Mouse (Mus musculus) intestine, embryonic 15.5 days (tissue): Measurements from ENCODE around the gene Isy1. TPM values are rescaled to one million over a fixed set of nuclear protein-coding genes. Genes with fewer than 3 reads are reported as not detected.
A peak's percentile ranks its signal among the peaks of the same experiment; 100 is the strongest.

Experiments
- ATAC-seq: fragments of 200-750 bp; cut with Nextera tagmentation; 2 replicates; pipeline ENCODE4 v1.8.0; 2017; ENCODE audit warnings: moderate TSS enrichment, moderate library complexity
- H3K27ac ChIP-seq: fragments of 300-500 bp; sonication (generic); 2 replicates; pipeline ENCODE4 v1.5.1; 2015; ENCODE audit warnings: mild to moderate bottlenecking, inconsistent platforms
- H3K27me3 ChIP-seq: fragments of 300-500 bp; sonication (generic); replicated peaks from 2 replicates; pipeline ENCODE4 v1.6.1; 2015; ENCODE audit warnings: inconsistent platforms
- H3K36me3 ChIP-seq: fragments of 300-500 bp; sonication (generic); 2 replicates; pipeline ENCODE4 v1.6.1; 2015; ENCODE audit warnings: inconsistent platforms
- H3K4me1 ChIP-seq: fragments of 300-500 bp; sonication (generic); replicated peaks from 2 replicates; pipeline ENCODE4 v1.6.1; 2015; ENCODE audit warnings: inconsistent platforms
- H3K4me2 ChIP-seq: fragments of 300-500 bp; sonication (generic); replicated peaks from 2 replicates; pipeline ENCODE4 v1.6.1; 2015; ENCODE audit warnings: mild to moderate bottlenecking, inconsistent platforms
- H3K4me3 ChIP-seq: fragments of 300-500 bp; sonication (generic); replicated peaks from 2 replicates; pipeline ENCODE4 v1.5.1; 2015; ENCODE audit warnings: inconsistent platforms
- H3K9ac ChIP-seq: fragments of 300-500 bp; sonication (generic); 2 replicates; pipeline ENCODE4 v1.6.1; 2015; ENCODE audit warnings: inconsistent platforms
- H3K9me3 ChIP-seq: fragments of 300-500 bp; sonication (generic); 2 replicates; pipeline ENCODE4 v1.6.1; 2016; ENCODE audit warnings: inconsistent platforms
- WGBS: fragments of 180-500 bp; shearing (Covaris S2); methylation state at CpG from one replicate; pipeline ENCODE4 v1.1.7; 2015; 5-methylcytosine and 5-hydroxymethylcytosine counted together
- polyA plus RNA-seq: library from polyadenylated mRNA; unstranded; fragments of >200 nt; fragmentation: Nextera tagmentation; extraction: Ambion mirVana; gene quantifications from 2 replicates; pipeline ENCODE4 v1.2.1, GENCODE M21; 2015

Isy1 gene
- polyA plus RNA-seq, 1 experiment from 2014 or later = 58.1 TPM

- Histone ChIP-seq H3K4me2 (no peak overlapping the region), H3K27ac (no peak overlapping the region), H3K4me3 (no peak overlapping the region), H3K9ac (no peak overlapping the region), H3K4me1 (peaks cover 11% of the 10 kb centered on the region; the same call in 1 of the 2 replicates), H3K36me3 (peaks cover 26% of the 10 kb centered on the region), H3K27me3 (no peaks in the 10 kb centered on the region), H3K9me3 (no peaks in the 10 kb centered on the region)
- no peak for ATAC-seq
- 90% methylated on average over 13 of the region's 13 CpGs for WGBS
These were observed 6.6 kb upstream of the Isy1 start for GRCm38 (mm10) chr6:87845031-87845695.

- Histone ChIP-seq H3K9ac (no peak overlapping the region), H3K27ac (no peak overlapping the region), H3K4me2 (no peak overlapping the region), H3K36me3 (peaks cover 26% of the 10 kb centered on the region), H3K27me3 (no peaks in the 10 kb centered on the region), H3K9me3 (no peaks in the 10 kb centered on the region), H3K4me1 (0 out of 2 replicates have a peak, but pooled peaks cover under 1% of the 10 kb centered on the region), H3K4me3 (no peak overlapping the region)
- no peak for ATAC-seq
- WGBS = 18% methylated on average over 1 of the region's 1 CpGs
These were observed 3.7 kb upstream of the Isy1 start for GRCm38 (mm10) chr6:87842254-87842653.

GRCm38 (mm10) chr6:87841635-87842034 is 3.0 kb upstream of the Isy1 start:
- H3K9me3 ChIP-seq = no peaks in the 10 kb centered on the region
- H3K27ac ChIP-seq = no peak overlapping the region
- 74% methylated on average over 8 of the region's 8 CpGs for WGBS
- H3K4me1 ChIP-seq = 0 out of 2 replicates have a peak, but pooled peaks cover 2% of the 10 kb centered on the region
- H3K36me3 ChIP-seq = peaks cover 26% of the 10 kb centered on the region
- H3K9ac ChIP-seq = no peak overlapping the region
- H3K27me3 ChIP-seq = no peaks in the 10 kb centered on the region
- H3K4me2 ChIP-seq = no peak overlapping the region
- no peak overlapping the region for H3K4me3 ChIP-seq
- ATAC-seq = no peak

- no peaks in the 10 kb centered on the region for H3K9me3 ChIP-seq
- H3K4me3 ChIP-seq = no peak overlapping the region
- 61% methylated on average over 11 of the region's 11 CpGs for WGBS
- ATAC-seq = no peak
- peaks cover 21% of the 10 kb centered on the region for H3K36me3 ChIP-seq
- peak overlapping the region; percentile 72; the same call in 1 of the 2 replicates for H3K4me2 ChIP-seq
- no peaks in the 10 kb centered on the region for H3K27me3 ChIP-seq
- 0 out of 2 replicates have a peak, but pooled peaks cover 2% of the 10 kb centered on the region for H3K4me1 ChIP-seq
- H3K27ac ChIP-seq = no peak overlapping the region
- H3K9ac ChIP-seq = no peak overlapping the region
These were observed 1.3 kb upstream of the Isy1 start for GRCm38 (mm10) chr6:87839797-87840341.

- Histone ChIP-seq H3K9me3 (no peaks in the 10 kb centered on the region), H3K27ac (no peak within 1 kb of the TSS), H3K9ac (no peak within 1 kb of the TSS), H3K36me3 (peaks cover 7% of the 10 kb centered on the region), H3K27me3 (no peaks in the 10 kb centered on the region), H3K4me3 (no peak within 1 kb of the TSS), H3K4me1 (0 out of 2 replicates have a peak, but pooled peaks cover 2% of the 10 kb centered on the region), H3K4me2 (no peak within 1 kb of the TSS)
- ATAC-seq = no peak
- WGBS = 95% methylated on average over 7 of the region's 7 CpGs
These were observed 2.9 kb downstream of the Isy1 start, which contains the start of gene Gm45140 for GRCm38 (mm10) chr6:87835695-87836094. Gm45140 (minus strand) TSS chr6:87835795.

GRCm38 (mm10) chr6:87820366-87820765 is 18.2 kb downstream of the Isy1 start:
- no peak overlapping the region for H3K4me2 ChIP-seq
- ATAC-seq = no peak
- no peak overlapping the region for H3K4me3 ChIP-seq
- H3K4me1 ChIP-seq = no peaks in the 10 kb centered on the region
- WGBS = 89% methylated on average over 2 of the region's 2 CpGs
- H3K27ac ChIP-seq = no peak overlapping the region
- H3K9me3 ChIP-seq = no peaks in the 10 kb centered on the region
- no peaks in the 10 kb centered on the region for H3K27me3 ChIP-seq
- no peak overlapping the region for H3K9ac ChIP-seq
- H3K36me3 ChIP-seq = peaks cover 47% of the 10 kb centered on the region

- Histone ChIP-seq H3K9me3 (no peaks in the 10 kb centered on the region), H3K36me3 (peaks cover 26% of the 10 kb centered on the region), H3K4me2 (no peak overlapping the region), H3K4me3 (no peak overlapping the region), H3K4me1 (peaks cover 16% of the 10 kb centered on the region), H3K27ac (no peak overlapping the region), H3K27me3 (no peaks in the 10 kb centered on the region), H3K9ac (no peak overlapping the region)
- WGBS = 85% methylated on average over 5 of the region's 5 CpGs
- ATAC-seq = no peak
These were observed 24.1 kb downstream of the Isy1 start for GRCm38 (mm10) chr6:87814486-87814885.

- ATAC-seq = no peak
- WGBS = 84% methylated on average over 1 of the region's 1 CpGs
- H3K9ac ChIP-seq = peak overlapping the region; percentile 44; the same call in 1 of the 2 replicates
- H3K27ac ChIP-seq = no peak overlapping the region
- H3K4me3 ChIP-seq = peak overlapping the region; percentile 83; the same call in 1 of the 2 replicates
- peaks cover 9% of the 10 kb centered on the region for H3K36me3 ChIP-seq
- H3K4me1 ChIP-seq = peaks cover 19% of the 10 kb centered on the region
- H3K4me2 ChIP-seq = peak overlapping the region; percentile 94
- H3K27me3 ChIP-seq = no peaks in the 10 kb centered on the region
- H3K9me3 ChIP-seq = no peaks in the 10 kb centered on the region
These were observed 25.9 kb downstream of the Isy1 start for GRCm38 (mm10) chr6:87812656-87813055.

- peaks cover 1% of the 10 kb centered on the region; the same call in 1 of the 2 replicates for H3K36me3 ChIP-seq
- peak within 1 kb of the TSS; percentile 94 for H3K4me2 ChIP-seq
- peak within 1 kb of the TSS; percentile 85 for H3K27ac ChIP-seq
- H3K9ac ChIP-seq = peak within 1 kb of the TSS; percentile 77
- no peaks in the 10 kb centered on the region for H3K9me3 ChIP-seq
- H3K4me3 ChIP-seq = peak within 1 kb of the TSS; percentile 83
- peak; percentile 98 for ATAC-seq
- H3K27me3 ChIP-seq = no peaks in the 10 kb centered on the region
- 1% methylated on average over 54 of the region's 56 CpGs for WGBS
- peaks cover 23% of the 10 kb centered on the region for H3K4me1 ChIP-seq
These were observed 26.8 kb downstream of the Isy1 start, which contains the start of gene Rab43 for GRCm38 (mm10) chr6:87811675-87812338. Rab43 (minus strand) TSS chr6:87812164.

GRCm38 (mm10) chr6:87810713-87811669 is 27.6 kb downstream of the Isy1 start:
- no peaks in the 10 kb centered on the region for H3K27me3 ChIP-seq
- under 1% methylated on average over 77 of the region's 77 CpGs for WGBS
- peak overlapping the region; percentile 77 for H3K9ac ChIP-seq
- peaks cover 23% of the 10 kb centered on the region for H3K4me1 ChIP-seq
- peak overlapping the region; percentile 94 for H3K4me2 ChIP-seq
- ATAC-seq = peak; percentile 39
- H3K4me3 ChIP-seq = peak overlapping the region; percentile 83
- peak overlapping the region; percentile 85 for H3K27ac ChIP-seq
- H3K36me3 ChIP-seq = no peaks in the 10 kb centered on the region
- no peaks in the 10 kb centered on the region for H3K9me3 ChIP-seq

- peaks cover 23% of the 10 kb centered on the region for H3K4me1 ChIP-seq
- no peak overlapping the region for H3K27ac ChIP-seq
- peak overlapping the region; percentile 83 for H3K4me3 ChIP-seq
- H3K27me3 ChIP-seq = no peaks in the 10 kb centered on the region
- no peaks in the 10 kb centered on the region for H3K36me3 ChIP-seq
- no peaks in the 10 kb centered on the region for H3K9me3 ChIP-seq
- WGBS = 37% methylated on average over 6 of the region's 6 CpGs
- H3K9ac ChIP-seq = 0 out of 2 replicates have a peak overlapping the region, but pooled peaks have one; percentile 77
- peak overlapping the region; percentile 94 for H3K4me2 ChIP-seq
- ATAC-seq = no peak
These were observed 28.3 kb downstream of the Isy1 start for GRCm38 (mm10) chr6:87810311-87810710.
